Mouse (Mus musculus): Measurements from ENCODE around the gene Stn1. TPM values are rescaled to one million over a fixed set of nuclear protein-coding genes. Genes with fewer than 3 reads are reported as not detected.

The Stn1 gene
- polyA plus RNA-seq, 2 experiments = 6.4 to 8.1 TPM

DNA sequence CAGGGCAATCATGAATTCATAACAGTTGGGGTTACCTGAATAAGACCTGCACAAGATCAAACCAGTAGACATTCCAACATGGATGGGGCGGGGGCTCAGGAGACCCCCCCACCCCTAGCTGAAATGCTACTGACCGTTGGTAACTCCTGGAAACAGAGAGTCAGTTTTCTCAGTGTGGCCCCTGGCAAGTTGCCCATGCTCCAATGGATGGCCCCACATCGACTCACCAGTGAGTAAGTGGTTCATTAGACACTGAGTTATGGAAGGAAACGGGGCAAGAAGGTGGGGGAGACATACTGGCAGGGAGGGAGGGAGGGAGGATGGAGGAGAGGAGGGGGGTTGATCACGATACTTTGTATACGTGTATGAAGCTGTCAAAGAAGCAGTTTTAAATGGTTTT, 81.3 kb downstream of the Stn1 start:
- TF ChIP-seq EP300 (IDR thresholded peaks at IDR 0.05; ENCODE audit: low read depth) = no peak
- no peak for TF ChIP-seq CTCF (IDR thresholded peaks at IDR 0.05; ENCODE audit: low read depth)
- Histone ChIP-seq H3K9ac (replicated peaks) (no peak overlapping the region), H3K4me3 (ENCODE audit: insufficient read depth in 1 of 2, low read depth in 2 of 2, low read length in 2 of 2) (no peak overlapping the region), H3K4me1 (replicated peaks; ENCODE audit: control insufficient read depth in 2 of 2, insufficient read depth in 2 of 2, low read length in 1 of 2) (peaks cover 6 to 51% of the 10 kb centered on the region in 2 experiments), H3K9me3 (ENCODE audit: control insufficient read depth, low read length) (no peaks in the 10 kb centered on the region), H3K36me3 (replicated peaks; ENCODE audit: control insufficient read depth, insufficient read depth, low read depth) (no peaks in the 10 kb centered on the region), H3K27ac (no peak overlapping the region), H3K4me2 (ENCODE audit: low read depth) (no peak overlapping the region), H3K27me3 (ENCODE audit: control insufficient read depth, insufficient read depth, low read length) (no peaks in the 10 kb centered on the region)
- DNase-seq (ENCODE audit: low read depth in 3 of 3, low spot score in 3 of 3) (no peak), ATAC-seq (ENCODE audit: insufficient read depth) (no peak)
- WGBS (ENCODE audit: insufficient replicate concordance) = 50% methylated on average over 6 of the region's 6 CpGs

DNA sequence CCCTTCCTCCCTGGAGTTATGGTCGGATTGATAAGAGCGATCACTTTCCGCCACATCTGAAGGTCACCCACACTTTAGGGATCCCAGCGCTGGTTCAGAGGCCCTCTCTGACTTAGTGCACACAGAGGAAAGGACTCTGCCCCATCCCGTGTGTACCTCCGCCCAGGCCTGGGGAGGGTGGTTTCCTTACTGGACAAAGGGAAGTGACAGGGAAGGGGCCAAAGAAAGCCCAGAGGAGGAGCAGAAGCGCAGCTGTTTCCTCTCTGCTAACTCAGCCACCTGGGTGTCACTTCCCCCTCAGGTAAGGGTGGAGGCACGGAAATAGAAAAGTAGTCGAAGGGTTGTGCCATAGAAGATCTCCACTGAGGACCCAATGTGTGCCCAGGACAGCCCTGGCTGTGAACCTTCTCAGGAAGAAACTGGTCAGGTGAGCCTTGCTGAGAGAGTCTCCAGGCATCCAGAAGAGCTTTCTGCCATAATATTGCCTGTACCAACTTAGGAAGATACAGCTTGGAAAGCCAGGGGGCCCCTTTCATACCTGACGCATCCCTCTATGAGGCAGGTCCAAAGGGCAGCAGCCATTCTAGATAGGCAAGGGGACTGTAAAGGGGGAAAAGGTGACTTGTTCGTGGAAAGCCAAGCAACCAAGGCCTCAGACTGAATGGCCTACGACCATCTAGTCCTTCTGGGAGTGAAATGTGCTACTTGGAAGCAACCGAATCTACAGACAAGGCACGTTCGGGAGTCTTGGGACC, 82.1 kb downstream of the Stn1 start:
- peaks cover 6 to 58% of the 10 kb centered on the region in 2 experiments for H3K4me1 ChIP-seq (replicated peaks; ENCODE audit: control insufficient read depth in 2 of 2, insufficient read depth in 2 of 2, low read length in 1 of 2)
- no peak overlapping the region for H3K27ac ChIP-seq
- no peak overlapping the region; the same call in 1 of the 2 replicates for H3K9ac ChIP-seq (replicated peaks)
- no peak overlapping the region for H3K4me2 ChIP-seq (ENCODE audit: low read depth)
- ATAC-seq (ENCODE audit: insufficient read depth) (peak; percentile 37; the same call in 1 of the 2 replicates), DNase-seq (ENCODE audit: low read depth in 3 of 3, low spot score in 3 of 3) (no peak)
- no peaks in the 10 kb centered on the region for H3K36me3 ChIP-seq (replicated peaks; ENCODE audit: control insufficient read depth, insufficient read depth, low read depth)
- 36% methylated on average over 15 of the region's 15 CpGs for WGBS (ENCODE audit: insufficient replicate concordance)
- TF ChIP-seq EP300 (IDR thresholded peaks at IDR 0.05; ENCODE audit: low read depth) = no peak
- no peak for TF ChIP-seq CTCF (IDR thresholded peaks at IDR 0.05; ENCODE audit: low read depth)
- H3K4me3 ChIP-seq (ENCODE audit: insufficient read depth in 1 of 2, low read depth in 2 of 2, low read length in 2 of 2) = no peak overlapping the region
- no peaks in the 10 kb centered on the region for H3K27me3 ChIP-seq (ENCODE audit: control insufficient read depth, insufficient read depth, low read length)
- H3K9me3 ChIP-seq (ENCODE audit: control insufficient read depth, low read length) = no peaks in the 10 kb centered on the region

DNA sequence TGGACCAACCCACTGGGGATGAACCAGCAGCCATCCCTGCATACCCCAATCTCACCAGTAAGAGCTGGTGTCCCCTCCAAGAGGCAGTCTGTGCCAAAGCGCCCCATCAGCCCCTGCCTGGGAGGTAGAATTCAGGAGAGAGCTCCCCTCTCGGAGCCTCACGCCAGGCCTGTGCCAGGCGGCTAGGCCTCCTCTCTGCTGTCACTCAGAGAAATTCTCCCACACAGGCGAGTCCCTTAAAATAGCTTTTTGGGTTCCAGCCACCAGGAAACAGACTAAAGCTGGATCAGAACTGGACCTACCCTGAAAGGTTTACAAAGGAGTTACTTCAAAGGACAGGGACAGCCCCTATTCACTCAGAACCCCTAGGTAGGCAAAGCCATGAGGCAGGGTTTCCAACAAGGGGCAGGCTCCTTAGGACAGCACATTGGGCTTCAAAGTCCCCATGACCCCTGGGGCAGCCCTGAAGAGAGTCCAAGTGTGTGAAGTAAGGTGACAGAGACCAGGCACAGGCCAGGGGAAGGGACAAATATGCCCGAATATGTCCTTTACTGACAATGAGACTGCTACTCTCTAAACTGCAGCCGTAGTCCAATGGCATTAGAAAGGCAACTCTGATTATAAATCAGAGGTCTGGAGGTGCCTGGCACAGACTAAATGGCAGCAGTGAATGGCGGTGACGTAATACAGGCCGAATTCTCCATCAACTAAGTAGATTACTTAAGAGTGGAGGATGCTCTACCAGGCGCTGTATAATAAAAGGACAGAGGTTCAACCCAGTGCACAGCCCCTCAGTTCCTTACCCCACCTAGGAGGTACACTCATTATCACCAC, 82.9 kb downstream of the Stn1 start:
- DNase-seq (ENCODE audit: low read depth in 3 of 3, low spot score in 3 of 3) (no peak), ATAC-seq (ENCODE audit: insufficient read depth) (no peak)
- no peak for TF ChIP-seq CTCF (IDR thresholded peaks at IDR 0.05; ENCODE audit: low read depth)
- no peak for TF ChIP-seq EP300 (IDR thresholded peaks at IDR 0.05; ENCODE audit: low read depth)
- H3K4me2 ChIP-seq (ENCODE audit: low read depth) = no peak overlapping the region
- peaks cover 6 to 62% of the 10 kb centered on the region in 2 experiments for H3K4me1 ChIP-seq (replicated peaks; ENCODE audit: control insufficient read depth in 2 of 2, insufficient read depth in 2 of 2, low read length in 1 of 2)
- H3K27me3 ChIP-seq (ENCODE audit: control insufficient read depth, insufficient read depth, low read length) = no peaks in the 10 kb centered on the region
- H3K36me3 ChIP-seq (replicated peaks; ENCODE audit: control insufficient read depth, insufficient read depth, low read depth) = no peaks in the 10 kb centered on the region
- peak overlapping the region; percentile 13; the same call in 1 of the 2 replicates for H3K9ac ChIP-seq (replicated peaks)
- WGBS (ENCODE audit: insufficient replicate concordance) = 61% methylated on average over 11 of the region's 11 CpGs
- H3K27ac ChIP-seq = no peak overlapping the region
- no peaks in the 10 kb centered on the region for H3K9me3 ChIP-seq (ENCODE audit: control insufficient read depth, low read length)
- H3K4me3 ChIP-seq (ENCODE audit: insufficient read depth in 1 of 2, low read depth in 2 of 2, low read length in 2 of 2) = no peak overlapping the region

DNA sequence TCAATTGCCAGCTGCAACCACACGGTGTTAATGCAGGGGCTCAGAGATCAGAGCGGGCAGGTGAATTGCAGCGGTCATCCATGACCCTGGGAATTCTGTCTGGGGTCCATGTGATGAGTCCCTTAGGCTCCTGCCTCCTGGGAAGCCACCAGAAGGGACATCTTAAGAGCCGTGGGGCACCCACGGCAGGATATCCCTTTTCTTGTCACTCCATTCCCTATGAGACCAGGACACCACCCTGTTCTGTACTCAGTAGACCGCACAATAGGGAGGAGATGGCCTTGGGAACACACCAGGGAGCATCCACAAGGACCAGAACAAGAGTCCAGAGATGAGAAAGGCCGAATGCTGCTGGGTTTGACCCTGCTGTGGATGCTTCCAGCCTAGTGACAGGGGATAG, 84.0 kb downstream of the Stn1 start:
- TF ChIP-seq CTCF (IDR thresholded peaks at IDR 0.05; ENCODE audit: low read depth) (no peak), EP300 (IDR thresholded peaks at IDR 0.05; ENCODE audit: low read depth) (no peak)
- Histone ChIP-seq H3K9ac (replicated peaks) (no peak overlapping the region), H3K36me3 (replicated peaks; ENCODE audit: control insufficient read depth, insufficient read depth, low read depth) (no peaks in the 10 kb centered on the region), H3K9me3 (ENCODE audit: control insufficient read depth, low read length) (no peaks in the 10 kb centered on the region), H3K4me2 (ENCODE audit: low read depth) (no peak overlapping the region), H3K4me3 (ENCODE audit: insufficient read depth in 1 of 2, low read depth in 2 of 2, low read length in 2 of 2) (no peak overlapping the region), H3K27ac (no peak overlapping the region), H3K4me1 (replicated peaks; ENCODE audit: control insufficient read depth in 2 of 2, insufficient read depth in 2 of 2, low read length in 1 of 2) (peaks cover 11 to 64% of the 10 kb centered on the region in 2 experiments), H3K27me3 (ENCODE audit: control insufficient read depth, insufficient read depth, low read length) (no peaks in the 10 kb centered on the region)
- WGBS (ENCODE audit: insufficient replicate concordance) = 80% methylated on average over 7 of the region's 7 CpGs
- DNase-seq (ENCODE audit: low read depth in 3 of 3, low spot score in 3 of 3) (no peak), ATAC-seq (ENCODE audit: insufficient read depth) (no peak)

DNA sequence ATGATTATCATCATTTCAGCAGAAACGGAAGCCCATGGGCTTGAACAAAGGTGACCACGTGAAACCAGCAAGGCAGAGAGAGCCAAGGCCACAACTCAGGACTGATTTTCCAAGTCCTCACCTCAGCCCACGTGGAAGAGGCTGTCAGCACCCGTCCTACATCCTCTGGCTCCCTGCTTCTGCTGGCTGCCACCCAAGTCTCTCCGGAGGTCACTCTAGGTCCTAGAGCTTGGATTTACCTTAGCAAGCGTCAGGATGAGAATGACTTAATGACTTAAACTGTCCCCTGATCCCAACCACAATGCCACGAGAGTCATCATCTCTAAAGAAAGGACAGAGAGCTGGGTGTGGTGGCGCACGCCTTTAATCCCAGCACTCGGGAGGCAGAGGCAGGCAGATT, 84.6 kb downstream of the Stn1 start:
- ATAC-seq (ENCODE audit: insufficient read depth) (no peak), DNase-seq (ENCODE audit: low read depth in 3 of 3, low spot score in 3 of 3) (no peak)
- H3K27ac ChIP-seq = no peak overlapping the region
- no peaks in the 10 kb centered on the region for H3K27me3 ChIP-seq (ENCODE audit: control insufficient read depth, insufficient read depth, low read length)
- no peaks in the 10 kb centered on the region for H3K36me3 ChIP-seq (replicated peaks; ENCODE audit: control insufficient read depth, insufficient read depth, low read depth)
- 73% methylated on average over 10 of the region's 10 CpGs for WGBS (ENCODE audit: insufficient replicate concordance)
- no peak overlapping the region for H3K4me2 ChIP-seq (ENCODE audit: low read depth)
- H3K4me3 ChIP-seq (ENCODE audit: insufficient read depth in 1 of 2, low read depth in 2 of 2, low read length in 2 of 2) = no peak overlapping the region
- peaks cover 15 to 65% of the 10 kb centered on the region in 2 experiments for H3K4me1 ChIP-seq (replicated peaks; ENCODE audit: control insufficient read depth in 2 of 2, insufficient read depth in 2 of 2, low read length in 1 of 2)
- TF ChIP-seq CTCF (IDR thresholded peaks at IDR 0.05; ENCODE audit: low read depth) (no peak), EP300 (IDR thresholded peaks at IDR 0.05; ENCODE audit: low read depth) (no peak)
- no peak overlapping the region for H3K9ac ChIP-seq (replicated peaks)
- no peaks in the 10 kb centered on the region for H3K9me3 ChIP-seq (ENCODE audit: control insufficient read depth, low read length)

Measured in liver, embryonic 14.5 days (tissue).